Mouse (Mus musculus) intestine, embryonic 14.5 days (tissue): Measurements from ENCODE around the gene Tmem252. TPM values are rescaled to one million over a fixed set of nuclear protein-coding genes. Genes with fewer than 3 reads are reported as not detected.

Experiments used
- ATAC-seq: fragments of 200-750 bp; cut with Nextera tagmentation; replicated peaks from 2 replicates; pipeline ENCODE4 v1.8.0; 2017; ENCODE audit warnings: low read depth, moderate number of reproducible peaks, moderate TSS enrichment, moderate library complexity; ENCODE audit not compliant: low FRiP score, low TSS enrichment
- DNase-seq: peaks from one replicate; pipeline ENCODE4 v3.0.0-alpha.2; 2018; ENCODE audit warnings: low spot score
- H3K27ac ChIP-seq: fragments of 300-500 bp; sonication (generic); 2 replicates; pipeline ENCODE4 v1.5.1; 2014; ENCODE audit warnings: low read depth, mild to moderate bottlenecking, control low read depth
- H3K27me3 ChIP-seq: fragments of 300-500 bp; sonication (generic); replicated peaks from 2 replicates; pipeline ENCODE4 v1.6.1; 2014; ENCODE audit warnings: low read length, control low read depth; ENCODE audit not compliant: control insufficient read depth, insufficient read depth
- H3K36me3 ChIP-seq: fragments of 300-500 bp; sonication (generic); 2 replicates; pipeline ENCODE4 v1.6.1; 2014; ENCODE audit warnings: low read length, control low read depth; ENCODE audit not compliant: control insufficient read depth, insufficient read depth
- H3K4me1 ChIP-seq: fragments of 300-500 bp; sonication (generic); replicated peaks from 2 replicates; pipeline ENCODE4 v1.6.1; 2014; ENCODE audit warnings: low read length, control low read depth, mixed read lengths; ENCODE audit not compliant: control insufficient read depth, insufficient read depth
- H3K4me2 ChIP-seq: fragments of 300-500 bp; sonication (generic); 2 replicates; pipeline ENCODE4 v1.6.1; 2014; ENCODE audit warnings: low read length
- H3K4me3 ChIP-seq: fragments of 300-500 bp; sonication (generic); 2 replicates; pipeline ENCODE4 v1.5.1; 2014; ENCODE audit warnings: low read depth, low read length, control low read depth, mixed read lengths
- H3K9ac ChIP-seq: fragments of 300-500 bp; sonication (generic); 2 replicates; pipeline ENCODE4 v1.6.1; 2014; ENCODE audit warnings: mild to moderate bottlenecking, low read length
- H3K9me3 ChIP-seq: fragments of 300-500 bp; sonication (generic); 2 replicates; pipeline ENCODE4 v1.6.1; 2016; ENCODE audit warnings: low read length, control low read depth; ENCODE audit not compliant: control insufficient read depth
- WGBS: fragments of 180-500 bp; shearing (Covaris S2); extraction: QIAGEN DNeasy Blood & Tissue Kit; methylation state at CpG from one replicate; pipeline ENCODE4 v1.1.7; 2014; 5-methylcytosine and 5-hydroxymethylcytosine counted together
- polyA plus RNA-seq: library from polyadenylated mRNA; unstranded; fragments of >200 nt; fragmentation: Nextera tagmentation; extraction: Ambion mirVana; gene quantifications from 2 replicates; pipeline ENCODE4 v1.2.1, GENCODE M21; 2014

Tmem252 gene
- polyA plus RNA-seq, 1 experiment from 2014 or later = 8.7 TPM

GRCm38 (mm10) chr19:24703680-24704079 lies 29.9 kb downstream of the Tmem252 start:
- no peaks in the 10 kb centered on the region; the same call in 1 of the 2 replicates for H3K36me3 ChIP-seq
- DNase-seq (no peak), ATAC-seq (no peak)
- 43% methylated on average over 8 of the region's 8 CpGs for WGBS
- H3K4me3 ChIP-seq = no peak overlapping the region
- no peak overlapping the region for H3K4me2 ChIP-seq
- no peaks in the 10 kb centered on the region for H3K27me3 ChIP-seq
- no peaks in the 10 kb centered on the region for H3K9me3 ChIP-seq
- peak overlapping the region; percentile 33; the same call in 1 of the 2 replicates for H3K27ac ChIP-seq
- peaks cover 21% of the 10 kb centered on the region for H3K4me1 ChIP-seq
- no peak overlapping the region for H3K9ac ChIP-seq

GRCm38 (mm10) chr19:24704326-24704725 lies 30.5 kb downstream of the Tmem252 start:
- WGBS = 81% methylated on average over 2 of the region's 2 CpGs
- H3K9ac ChIP-seq = no peak overlapping the region
- DNase-seq (no peak), ATAC-seq (no peak)
- 0 out of 2 replicates have a peak overlapping the region, but pooled peaks have one; percentile 34 for H3K27ac ChIP-seq
- H3K36me3 ChIP-seq = no peaks in the 10 kb centered on the region; the same call in 1 of the 2 replicates
- no peak overlapping the region for H3K4me3 ChIP-seq
- no peak overlapping the region for H3K4me2 ChIP-seq
- H3K27me3 ChIP-seq = no peaks in the 10 kb centered on the region
- no peaks in the 10 kb centered on the region for H3K9me3 ChIP-seq
- H3K4me1 ChIP-seq = peaks cover 15% of the 10 kb centered on the region

DNA sequence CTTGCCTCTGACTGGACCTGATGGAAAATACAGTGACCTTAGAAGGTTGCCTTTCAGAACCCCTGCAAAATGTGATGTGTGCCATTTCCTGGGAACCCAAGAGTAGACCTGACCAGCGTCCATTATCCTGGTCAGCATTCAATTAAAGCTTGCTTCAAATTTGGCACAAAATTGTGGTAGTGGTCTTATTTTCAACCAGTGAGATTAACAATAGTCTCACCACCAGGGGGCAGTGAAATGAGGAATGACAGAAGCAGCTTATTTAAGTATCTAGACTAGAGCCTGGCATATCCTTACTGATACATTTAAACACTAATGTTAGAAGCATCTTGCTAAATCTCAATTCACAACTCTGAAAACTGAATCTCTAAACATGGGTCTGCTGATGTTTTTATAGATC lies 31.6 kb downstream of the Tmem252 start:
- H3K36me3 ChIP-seq = no peaks in the 10 kb centered on the region; the same call in 1 of the 2 replicates
- peaks cover 13% of the 10 kb centered on the region for H3K4me1 ChIP-seq
- no peak overlapping the region for H3K9ac ChIP-seq
- no peaks in the 10 kb centered on the region for H3K27me3 ChIP-seq
- H3K4me2 ChIP-seq = no peak overlapping the region
- H3K27ac ChIP-seq = no peak overlapping the region
- 88% methylated on average over 1 of the region's 1 CpGs for WGBS
- no peaks in the 10 kb centered on the region for H3K9me3 ChIP-seq
- no peak overlapping the region for H3K4me3 ChIP-seq
- DNase-seq (no peak), ATAC-seq (no peak)

DNA sequence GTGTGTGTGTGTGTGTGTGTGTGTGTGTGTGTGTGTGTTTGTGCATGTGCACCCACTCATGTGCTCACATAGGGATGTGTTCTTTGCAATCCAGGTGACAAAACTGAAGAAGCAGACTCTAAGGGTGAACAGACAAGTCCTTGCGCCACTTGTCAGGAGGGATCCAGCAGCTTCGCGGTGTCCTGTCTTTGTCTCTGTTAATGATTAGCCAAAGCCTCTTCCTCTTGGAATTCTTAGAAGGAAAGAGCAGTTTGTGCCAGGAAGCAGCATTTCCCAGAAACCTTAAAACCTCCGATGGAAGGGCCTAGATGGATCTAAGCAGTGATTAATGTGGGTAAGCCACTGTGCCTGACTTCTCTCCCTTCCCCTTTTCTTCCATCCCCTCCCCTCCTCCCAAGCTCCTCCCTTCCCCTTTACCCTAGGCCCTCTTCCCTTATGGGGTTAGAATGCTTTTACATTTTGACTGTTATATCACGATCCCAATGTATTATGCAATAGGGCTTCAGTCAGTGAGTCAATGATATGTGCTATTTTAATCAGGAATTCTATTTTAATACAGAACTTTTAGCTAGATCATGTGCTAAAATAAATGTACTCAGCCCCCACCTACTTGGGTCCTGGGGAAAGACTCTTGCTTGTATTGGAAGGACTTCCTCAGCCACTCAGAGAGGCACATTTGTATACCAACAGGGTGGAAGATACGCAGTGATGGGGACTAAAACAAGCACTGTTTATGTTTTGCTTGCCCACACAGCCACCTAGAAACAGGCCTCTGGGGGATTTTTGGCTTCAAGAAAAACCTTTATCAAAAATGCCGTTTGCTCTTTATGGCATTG lies 33.5 kb downstream of the Tmem252 start:
- H3K36me3 ChIP-seq = no peaks in the 10 kb centered on the region; the same call in 1 of the 2 replicates
- ATAC-seq (no peak), DNase-seq (no peak)
- H3K9me3 ChIP-seq = no peaks in the 10 kb centered on the region
- no peak overlapping the region for H3K27ac ChIP-seq
- 61% methylated on average over 7 of the region's 7 CpGs for WGBS
- H3K4me3 ChIP-seq = no peak overlapping the region
- no peak overlapping the region for H3K9ac ChIP-seq
- peaks cover 13% of the 10 kb centered on the region for H3K4me1 ChIP-seq
- H3K27me3 ChIP-seq = no peaks in the 10 kb centered on the region
- H3K4me2 ChIP-seq = no peak overlapping the region

DNA sequence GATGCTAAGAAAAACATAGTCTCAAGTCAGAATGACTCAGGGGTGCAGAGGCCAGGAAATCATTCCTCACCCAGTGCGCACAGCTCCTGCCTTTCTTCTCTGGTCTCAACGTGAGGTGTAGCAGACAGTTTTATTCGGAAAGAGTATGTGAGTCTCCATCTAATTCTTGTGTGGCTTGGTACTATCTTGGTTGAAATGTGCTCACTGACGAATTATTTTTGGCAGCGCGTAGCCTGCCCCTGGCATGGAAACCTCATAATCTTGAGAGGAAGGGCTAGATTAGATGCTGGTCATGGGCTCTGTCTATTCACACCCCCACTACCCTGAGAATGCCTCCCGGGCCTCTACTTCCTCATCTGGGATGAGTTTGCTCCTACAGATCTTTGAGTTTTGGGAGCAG lies 34.2 kb downstream of the Tmem252 start:
- 81% methylated on average over 7 of the region's 7 CpGs for WGBS

GRCm38 (mm10) chr19:24716303-24717097 lies 42.7 kb downstream of the Tmem252 start:
- Histone ChIP-seq H3K27me3 (no peaks in the 10 kb centered on the region), H3K4me2 (no peak overlapping the region), H3K9me3 (0 out of 2 replicates have a peak, but pooled peaks cover 6% of the 10 kb centered on the region), H3K4me3 (no peak overlapping the region), H3K9ac (no peak overlapping the region), H3K27ac (no peak overlapping the region), H3K4me1 (no peaks in the 10 kb centered on the region), H3K36me3 (peaks cover 11% of the 10 kb centered on the region; the same call in 1 of the 2 replicates)
- ATAC-seq (no peak), DNase-seq (no peak)
- WGBS = 84% methylated on average over 7 of the region's 7 CpGs

More for the DNA sequence above, 34.2 kb downstream of the Tmem252 start:
- Histone ChIP-seq H3K36me3 (no peaks in the 10 kb centered on the region; the same call in 1 of the 2 replicates), H3K9me3 (no peaks in the 10 kb centered on the region), H3K4me1 (peaks cover 8% of the 10 kb centered on the region), H3K9ac (no peak overlapping the region), H3K4me3 (no peak overlapping the region), H3K4me2 (no peak overlapping the region), H3K27ac (no peak overlapping the region), H3K27me3 (no peaks in the 10 kb centered on the region)
- no peak for DNase-seq
- ATAC-seq = no peak

DNA sequence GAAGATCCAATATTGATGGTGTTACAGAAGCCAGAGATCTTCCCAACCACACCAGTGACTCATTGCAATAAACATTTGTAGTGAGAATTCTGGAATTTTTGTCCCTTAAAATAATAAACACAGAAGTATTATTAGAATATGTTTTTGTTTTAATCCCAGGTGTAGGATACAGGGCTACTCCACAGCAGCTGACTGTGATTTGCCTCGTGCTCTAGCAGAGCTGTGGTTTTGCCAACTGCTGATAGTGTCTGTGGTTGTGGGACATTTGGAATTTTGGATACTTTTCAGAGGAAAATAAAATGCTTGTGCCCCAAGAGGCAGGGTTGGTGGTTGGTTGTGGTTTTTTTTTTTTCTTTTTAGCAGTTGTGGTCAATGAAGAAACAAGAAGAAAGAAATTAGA lies 44.2 kb downstream of the Tmem252 start:
- no peaks in the 10 kb centered on the region for H3K4me1 ChIP-seq
- 70% methylated on average over 1 of the region's 1 CpGs for WGBS
- H3K4me2 ChIP-seq = no peak overlapping the region
- no peak overlapping the region for H3K9ac ChIP-seq
- H3K27ac ChIP-seq = no peak overlapping the region
- peaks cover 20% of the 10 kb centered on the region; the same call in 1 of the 2 replicates for H3K36me3 ChIP-seq
- H3K9me3 ChIP-seq = 0 out of 2 replicates have a peak, but pooled peaks cover 6% of the 10 kb centered on the region
- ATAC-seq (no peak), DNase-seq (no peak)
- no peaks in the 10 kb centered on the region for H3K27me3 ChIP-seq
- no peak overlapping the region for H3K4me3 ChIP-seq

DNA sequence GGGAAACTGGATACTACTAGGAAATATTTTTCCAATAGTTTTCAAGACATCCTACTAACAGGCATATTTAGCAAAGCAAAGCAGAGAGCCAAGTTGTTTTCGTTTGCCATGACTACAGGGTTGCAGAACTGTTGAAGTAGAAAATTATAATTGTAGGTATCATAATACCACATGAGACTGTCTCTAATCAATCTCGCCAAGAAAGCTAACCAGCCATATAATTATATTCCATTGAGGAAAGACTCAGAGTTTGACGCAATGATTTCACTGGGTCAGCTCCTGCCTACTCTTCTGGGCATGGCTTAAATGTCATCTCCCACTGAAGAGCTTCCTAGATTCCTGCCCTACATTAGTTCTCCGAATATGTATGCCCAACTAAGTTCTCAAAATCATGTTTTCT lies 45.7 kb downstream of the Tmem252 start:
- WGBS = 90% methylated on average over 4 of the region's 4 CpGs
- H3K9ac ChIP-seq = no peak overlapping the region
- no peak overlapping the region for H3K4me2 ChIP-seq
- H3K9me3 ChIP-seq = 0 out of 2 replicates have a peak, but pooled peaks cover 6% of the 10 kb centered on the region
- DNase-seq (no peak), ATAC-seq (no peak)
- no peak overlapping the region for H3K4me3 ChIP-seq
- H3K4me1 ChIP-seq = no peaks in the 10 kb centered on the region
- peaks cover 20% of the 10 kb centered on the region; the same call in 1 of the 2 replicates for H3K36me3 ChIP-seq
- H3K27me3 ChIP-seq = no peaks in the 10 kb centered on the region
- H3K27ac ChIP-seq = no peak overlapping the region
